Mouse (Mus musculus) layer of hippocampus, adult 9-10 months (tissue): ENCODE results near the gene Gm20918.
"Not testable (repeated sequence)": the region's sequence is repeated elsewhere in the genome, so short reads cannot be mapped to it uniquely, and the experiment has no call there.

Experiments used
- DNase-seq: peaks from one replicate; pipeline ENCODE4 v3.0.0; 2022; ENCODE audit warnings: low spot score

The Gm20918 gene

DNA sequence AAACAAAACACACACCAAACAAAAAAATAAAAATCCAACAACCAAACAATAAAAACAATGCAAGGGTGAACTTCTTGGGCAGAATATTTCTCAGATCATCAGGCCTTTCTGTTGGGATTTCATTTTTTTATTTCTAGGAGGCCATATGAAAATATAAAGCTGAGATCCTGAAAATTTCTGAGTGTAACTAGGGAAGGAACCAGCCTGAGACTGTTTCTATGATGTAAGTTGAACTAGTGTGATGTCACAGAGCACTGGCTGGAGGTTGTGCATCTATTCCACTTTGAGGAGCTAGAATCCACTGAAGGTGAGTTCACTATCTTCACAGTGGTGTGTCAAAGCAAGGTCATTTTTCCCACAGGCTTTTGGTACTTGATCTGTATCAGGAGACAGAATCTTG is at the start of gene Gm20918:
TSS of gene Gm20918 (plus strand) at position 301 of the 400 bp plus-strand sequence.
- DNase-seq = not testable (repeated sequence)
